Mouse (Mus musculus) natural killer cell, adult 2 months (primary cell): ENCODE measurements around the gene 9130023H24Rik.

Experiments used
- DNase-seq, 2 experiments: peaks; one replicate each; pipeline ENCODE4 v3.0.0; 2022; ENCODE audit warnings: low spot score in 2 of 2

Gene 9130023H24Rik

DNA sequence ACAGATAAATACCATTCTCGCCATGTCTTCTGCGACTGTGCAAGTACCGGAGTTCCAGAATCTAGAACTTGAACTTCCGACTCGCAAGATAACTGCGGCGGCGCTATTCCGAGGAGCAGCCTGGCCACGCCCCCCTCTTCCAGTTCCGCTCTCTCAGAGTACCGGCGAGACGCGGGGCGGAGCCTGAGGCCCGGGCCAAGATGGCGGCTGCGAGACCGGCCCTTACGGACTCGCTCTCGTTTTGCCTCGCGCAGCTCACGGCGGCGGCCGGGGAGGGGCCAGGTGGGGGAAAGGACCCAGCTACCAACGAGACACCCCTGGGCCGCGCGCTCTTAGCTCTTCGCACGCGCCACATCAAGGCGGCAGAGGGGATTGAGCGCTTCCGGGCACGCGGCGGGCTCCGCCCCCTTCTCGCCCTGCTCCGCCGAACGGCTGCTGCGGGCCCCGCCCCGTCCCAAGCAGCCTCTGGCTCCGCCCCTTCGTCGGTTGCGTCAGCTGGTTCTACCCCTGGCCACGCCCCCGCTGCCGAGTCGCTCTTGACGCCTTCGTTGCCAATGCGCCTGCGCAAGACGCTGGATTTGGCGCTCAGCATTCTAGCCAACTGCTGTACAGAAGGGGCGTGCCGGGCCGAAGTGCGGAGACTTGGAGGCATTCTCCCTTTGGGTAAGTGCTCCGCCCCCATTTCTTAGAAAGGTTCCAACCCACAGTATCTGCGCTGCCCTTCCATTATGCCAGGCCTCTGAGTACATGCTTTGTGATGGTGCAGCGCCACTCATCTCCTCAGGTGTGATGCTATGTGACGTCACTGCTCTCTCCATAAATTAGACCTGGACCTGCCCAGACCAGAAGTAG, at the start of gene 9130023H24Rik:
9130023H24Rik (minus strand) TSS at position 105 of the 852 bp plus-strand sequence.
- DNase-seq: peak; percentile 100

- no peak for DNase-seq
Measured at GRCm38 (mm10) chr7:128285060-128285459, 47.2 kb upstream of the 9130023H24Rik start.

DNA sequence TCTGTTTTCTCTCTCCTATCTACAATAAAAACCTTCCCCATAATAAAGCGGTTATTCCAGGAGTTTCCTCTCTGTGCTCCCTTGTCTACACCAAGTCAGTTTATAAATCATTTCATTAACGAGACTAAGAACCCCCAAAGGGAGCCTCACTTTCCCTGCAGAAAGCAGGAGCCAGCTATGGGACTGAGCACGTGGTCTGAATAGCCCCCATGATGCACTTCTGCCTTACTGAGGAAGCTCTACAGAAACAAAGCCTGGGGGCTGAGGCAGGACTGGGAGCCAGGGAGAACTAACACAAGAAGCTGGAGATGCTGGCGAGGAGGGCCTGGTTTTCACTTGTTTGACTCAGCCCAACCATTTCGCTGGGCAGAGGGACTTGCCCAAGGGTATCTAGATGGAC, 46.2 kb upstream of the 9130023H24Rik start:
- DNase-seq: no peak

- DNase-seq: no peak
Measured at GRCm38 (mm10) chr7:128282532-128283244, 44.9 kb upstream of the 9130023H24Rik start.

DNA sequence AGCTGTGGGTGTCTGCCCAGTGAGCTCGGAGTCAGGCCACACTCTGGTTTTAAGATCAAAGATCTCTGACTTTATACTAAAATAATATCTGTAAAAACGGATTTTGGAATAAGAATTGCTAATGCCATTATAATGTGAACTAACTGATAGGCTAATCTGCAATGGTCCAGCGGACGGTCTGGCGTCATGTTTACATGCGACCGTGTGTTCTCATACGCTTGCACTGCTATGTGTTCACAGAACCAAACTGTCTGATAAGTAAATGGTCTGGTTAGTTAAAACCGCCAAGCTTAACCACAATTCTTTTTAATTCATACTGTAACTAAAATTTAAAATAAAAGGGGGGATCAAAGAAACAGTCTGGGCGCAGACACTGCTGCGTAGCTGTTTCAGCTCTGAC, 43.9 kb upstream of the 9130023H24Rik start:
- no peak for DNase-seq

DNA sequence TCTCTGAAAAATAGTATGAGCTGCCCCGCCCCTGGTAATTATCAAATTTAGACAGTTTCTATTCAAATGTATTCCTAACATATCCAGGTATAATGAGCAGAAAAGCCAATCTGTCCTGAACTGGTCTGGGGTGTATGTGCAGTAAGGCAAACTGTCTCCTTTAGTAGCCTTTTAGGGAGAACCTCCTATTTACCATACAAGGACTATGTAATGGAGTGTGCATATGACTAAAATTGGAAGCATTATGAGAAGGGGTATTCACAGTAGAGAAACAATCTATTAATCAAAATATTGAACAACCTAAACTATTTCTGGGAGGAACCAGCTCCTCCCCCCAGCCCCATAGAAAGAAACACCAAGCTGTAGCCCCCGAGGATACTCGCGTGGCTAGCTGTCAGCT, 41.9 kb upstream of the 9130023H24Rik start:
- no peak for DNase-seq

DNA sequence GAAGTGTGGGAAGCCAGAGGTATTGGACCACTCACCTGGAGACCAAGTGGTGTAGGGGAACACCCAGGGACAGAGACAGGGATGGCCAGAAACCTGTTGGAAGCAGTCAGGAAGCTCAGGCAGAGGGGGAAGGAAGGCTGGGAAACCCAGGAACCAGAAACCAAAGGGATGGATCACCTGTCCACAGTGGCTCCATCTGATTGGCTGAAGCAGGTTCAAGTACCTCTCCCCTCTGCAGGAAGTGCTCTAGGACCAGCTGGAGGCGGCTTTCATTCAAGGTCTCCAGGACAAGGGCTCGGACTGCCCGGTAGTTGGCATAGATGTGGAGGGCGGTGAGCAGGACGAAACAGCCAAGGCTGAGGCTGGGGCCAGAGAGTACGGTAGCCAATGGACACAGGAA, 38.2 kb upstream of the 9130023H24Rik start:
- DNase-seq: no peak

DNA sequence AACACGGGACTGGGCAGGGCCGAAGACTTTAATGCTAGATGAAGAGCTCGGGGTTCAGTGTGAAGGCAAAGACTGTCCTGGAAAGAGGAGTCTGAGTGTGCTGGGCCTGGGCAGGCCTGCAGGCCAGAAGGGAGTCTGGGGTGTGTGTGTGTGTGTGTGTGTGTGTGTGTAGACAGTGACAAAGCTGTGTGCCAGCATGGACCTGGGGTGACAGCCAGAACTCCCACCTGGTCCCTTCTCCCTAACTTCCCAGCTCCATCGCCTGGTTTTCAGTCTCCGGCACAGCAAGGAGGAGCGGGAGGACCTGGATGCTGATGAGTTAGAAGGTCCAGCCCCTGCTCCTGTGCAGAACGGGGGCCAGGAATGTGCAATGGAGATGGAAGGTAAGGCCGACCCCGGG, 33.7 kb upstream of the 9130023H24Rik start:
- DNase-seq: no peak

DNA sequence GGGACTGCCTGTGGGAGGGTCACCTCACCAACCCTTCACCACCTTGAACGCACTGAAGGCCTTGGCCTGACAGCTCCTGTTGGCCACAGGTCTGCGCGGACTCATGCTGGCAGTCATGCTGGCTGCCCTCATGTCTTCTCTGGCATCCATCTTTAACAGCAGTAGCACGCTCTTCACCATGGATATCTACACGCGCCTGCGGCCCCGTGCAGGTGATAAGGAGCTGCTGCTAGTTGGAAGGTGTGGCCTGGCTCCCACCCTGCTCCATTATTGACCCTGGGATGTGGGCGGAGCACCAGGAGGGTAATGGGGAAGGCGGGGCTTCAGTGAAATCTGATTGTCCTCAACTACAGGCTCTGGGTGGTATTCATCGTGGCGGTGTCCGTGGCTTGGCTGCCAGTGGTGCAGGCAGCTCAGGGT, 32.6 kb upstream of the 9130023H24Rik start:
- DNase-seq: no peak

GRCm38 (mm10) chr7:128267813-128268212, 30.0 kb upstream of the 9130023H24Rik start:
- DNase-seq: no peak

GRCm38 (mm10) chr7:128267391-128267790, 29.6 kb upstream of the 9130023H24Rik start:
- DNase-seq: no peak

DNA sequence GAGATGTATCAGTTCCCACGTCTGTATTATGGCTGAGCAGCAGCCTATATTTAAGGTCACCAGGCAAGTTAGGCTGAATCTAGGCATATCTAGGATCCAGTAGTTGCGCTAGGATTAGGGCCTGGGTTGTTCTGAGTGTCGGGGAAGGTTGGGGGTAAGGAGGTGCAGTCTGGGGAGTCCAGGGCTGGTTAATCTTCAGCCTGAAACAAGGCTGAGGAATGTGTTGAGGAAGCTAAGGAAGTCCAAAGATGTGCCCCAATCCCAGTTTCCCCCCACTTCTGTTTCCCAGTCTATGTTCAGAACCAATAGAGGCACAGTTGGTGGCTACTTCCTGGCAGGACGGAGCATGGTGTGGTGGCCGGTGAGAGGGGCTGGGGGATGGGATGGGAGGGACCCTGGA, 28.2 kb upstream of the 9130023H24Rik start:
- DNase-seq: no peak

DNA sequence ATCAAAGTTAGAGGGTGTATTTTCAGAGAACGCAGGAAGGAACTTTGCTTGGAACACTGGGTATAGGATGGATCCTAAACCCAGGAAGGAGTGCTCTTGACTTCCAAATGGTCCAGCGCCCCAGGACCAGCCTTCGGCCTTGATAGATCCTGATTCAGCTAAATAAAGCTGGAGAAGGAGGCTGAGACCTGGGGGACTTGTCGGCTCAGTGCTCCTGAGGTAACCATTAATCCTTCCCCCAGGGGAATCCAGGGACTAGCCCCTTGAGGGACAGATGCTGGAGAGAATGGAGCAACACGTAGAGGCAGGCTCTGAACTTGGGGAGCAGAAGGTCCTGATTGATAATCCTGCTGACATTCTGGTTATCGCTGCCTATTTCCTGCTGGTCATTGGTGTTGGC, 27.6 kb upstream of the 9130023H24Rik start, which contains the start of gene Slc5a2:
Slc5a2 (plus strand) TSS at position 247 of the 400 bp plus-strand sequence.
- no peak for DNase-seq

- DNase-seq: no peak
Measured at GRCm38 (mm10) chr7:128256783-128257334, 19.0 kb upstream of the 9130023H24Rik start.

DNA sequence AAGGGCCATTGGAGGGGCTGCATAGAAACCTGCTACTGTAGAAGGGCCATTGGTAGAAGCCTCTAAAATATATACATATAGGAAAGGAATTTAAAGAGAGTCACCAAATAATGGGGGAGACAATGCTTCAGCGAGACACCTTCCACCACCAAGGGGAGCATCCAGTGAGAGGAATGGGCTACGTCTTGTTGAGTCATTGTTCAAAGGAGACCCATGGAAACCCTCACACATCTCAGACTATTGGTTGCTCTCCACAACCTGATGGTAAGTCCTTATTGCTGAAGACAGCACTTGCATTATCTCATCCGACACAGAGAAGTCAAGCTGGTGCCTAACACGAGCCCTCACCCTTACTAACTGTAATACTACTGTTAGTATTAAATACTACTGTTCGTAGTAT, 17.9 kb upstream of the 9130023H24Rik start:
- DNase-seq: no peak

- DNase-seq: no peak
Measured at GRCm38 (mm10) chr7:128254978-128255377, 17.1 kb upstream of the 9130023H24Rik start.

GRCm38 (mm10) chr7:128252609-128253008, 14.8 kb upstream of the 9130023H24Rik start:
- no peak for DNase-seq

- no peak for DNase-seq
Measured at GRCm38 (mm10) chr7:128251946-128252345, 14.1 kb upstream of the 9130023H24Rik start.

GRCm38 (mm10) chr7:128249998-128250397, 12.2 kb upstream of the 9130023H24Rik start:
- no peak for DNase-seq

DNA sequence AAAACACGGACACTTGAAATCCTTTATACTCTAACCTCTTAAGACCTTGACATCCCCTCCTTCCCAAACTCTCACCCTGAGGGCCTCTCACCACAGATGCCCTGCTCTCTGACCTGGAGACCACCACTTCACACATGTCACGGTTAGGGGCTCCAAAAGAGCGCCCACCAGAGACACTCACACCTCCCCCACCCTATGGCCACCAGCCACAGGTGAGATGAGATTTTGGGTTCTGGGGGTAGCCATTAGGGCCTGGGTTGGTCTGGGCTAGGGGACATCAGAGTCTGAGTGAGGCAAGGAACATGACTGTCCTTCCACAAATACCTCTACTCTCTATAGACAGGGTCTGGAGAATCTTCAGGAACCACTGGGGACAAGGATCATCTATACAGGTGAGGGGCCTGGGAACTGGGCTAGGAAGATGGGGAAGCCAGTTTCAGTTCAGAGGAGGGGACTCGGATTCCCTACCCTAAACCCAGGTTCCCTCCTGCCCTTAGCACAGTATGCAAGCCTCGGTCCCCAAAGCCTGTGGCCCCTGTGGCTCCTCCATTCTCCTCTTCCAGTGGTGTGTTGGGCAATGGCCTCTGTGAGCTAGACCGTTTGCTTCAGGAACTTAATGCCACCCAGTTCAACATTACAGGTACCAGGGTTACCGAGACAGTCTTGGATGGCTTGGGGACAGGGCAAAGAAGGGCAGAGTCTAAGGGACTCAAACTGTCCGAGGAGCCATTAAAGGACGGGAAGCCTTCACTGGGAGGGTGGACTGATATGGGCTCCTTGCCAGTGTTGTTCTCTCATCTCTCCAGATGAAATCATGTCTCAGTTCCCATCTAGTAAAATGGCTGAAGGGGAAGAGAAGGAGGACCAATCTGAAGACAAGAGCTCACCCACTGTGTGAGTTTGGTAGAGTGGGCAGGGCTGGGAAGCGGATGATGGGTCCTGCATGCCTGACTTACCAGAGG, 10.5 kb upstream of the 9130023H24Rik start:
- DNase-seq: no peak

- peak; percentile 63 to 73 for DNase-seq
Measured at GRCm38 (mm10) chr7:128247443-128247842, 9.6 kb upstream of the 9130023H24Rik start.
